Mouse (Mus musculus) macrophage (primary cell): ENCODE measurements around the gene Grm4. TPM values are rescaled to one million over a fixed set of nuclear protein-coding genes. Genes with fewer than 3 reads are reported as not detected.

Experiments
- H3K27ac ChIP-seq: fragments of 350-480 bp; formaldehyde crosslinking; 2 replicates; pipeline ENCODE4 v1.9.0; 2021
- H3K36me3 ChIP-seq: fragments of 350-480 bp; formaldehyde crosslinking; 2 replicates; pipeline ENCODE4 v1.9.0; 2021; ENCODE audit errors: inconsistent target
- H3K4me3 ChIP-seq: fragments of 350-480 bp; formaldehyde crosslinking; 2 replicates; pipeline ENCODE4 v1.9.0; 2021; ENCODE audit errors: inconsistent target
- H3K79me2 ChIP-seq: fragments of 350-480 bp; formaldehyde crosslinking; 2 replicates; pipeline ENCODE4 v1.9.0; 2021; ENCODE audit errors: inconsistent target
- WGBS: methylation state at CpG from one replicate; pipeline ENCODE4 v1.1.7; 2026; ENCODE audit warnings: inconsistent platforms; ENCODE audit not compliant: missing documents; 5-methylcytosine and 5-hydroxymethylcytosine counted together
- polyA plus RNA-seq: library from polyadenylated mRNA; stranded (reverse); fragments of 250-400 nt; gene quantifications from 3 replicates; pipeline ENCODE4 v1.2.4, GENCODE M21; 2018; ENCODE audit warnings: inconsistent platforms

Grm4 gene
- polyA plus RNA-seq, 1 experiment from 2014 or later = not detected

- H3K27ac ChIP-seq = no peak overlapping the region
- no peak overlapping the region for H3K4me3 ChIP-seq
- no peaks in the 10 kb centered on the region for H3K36me3 ChIP-seq
- 26% methylated on average over 17 of the region's 18 CpGs for WGBS
- no peaks in the 10 kb centered on the region for H3K79me2 ChIP-seq
These were observed 19.6 kb downstream of the Grm4 start for GRCm38 (mm10) chr17:27501331-27502251.

GRCm38 (mm10) chr17:27500811-27501210 is 20.4 kb downstream of the Grm4 start:
- no peak overlapping the region for H3K27ac ChIP-seq
- no peak overlapping the region for H3K4me3 ChIP-seq
- WGBS = 54% methylated on average over 4 of the region's 4 CpGs
- no peaks in the 10 kb centered on the region for H3K79me2 ChIP-seq
- no peaks in the 10 kb centered on the region for H3K36me3 ChIP-seq

GRCm38 (mm10) chr17:27499080-27499479 is 22.1 kb downstream of the Grm4 start:
- Histone ChIP-seq H3K4me3 (no peak overlapping the region), H3K79me2 (no peaks in the 10 kb centered on the region), H3K27ac (no peak overlapping the region), H3K36me3 (no peaks in the 10 kb centered on the region)
- WGBS = 74% methylated on average over 13 of the region's 13 CpGs

GRCm38 (mm10) chr17:27497798-27498197 is 23.4 kb downstream of the Grm4 start:
- Histone ChIP-seq H3K36me3 (no peaks in the 10 kb centered on the region), H3K4me3 (no peak overlapping the region), H3K27ac (no peak overlapping the region), H3K79me2 (no peaks in the 10 kb centered on the region)
- 28% methylated on average over 5 of the region's 5 CpGs for WGBS

GRCm38 (mm10) chr17:27495008-27495540 is 26.1 kb downstream of the Grm4 start:
- no peak overlapping the region for H3K27ac ChIP-seq
- no peak overlapping the region for H3K4me3 ChIP-seq
- H3K79me2 ChIP-seq = no peaks in the 10 kb centered on the region
- 88% methylated on average over 7 of the region's 7 CpGs for WGBS
- no peaks in the 10 kb centered on the region for H3K36me3 ChIP-seq

- H3K79me2 ChIP-seq = no peaks in the 10 kb centered on the region
- no peak overlapping the region for H3K4me3 ChIP-seq
- WGBS = 88% methylated on average over 8 of the region's 8 CpGs
- no peak overlapping the region for H3K27ac ChIP-seq
- H3K36me3 ChIP-seq = no peaks in the 10 kb centered on the region
These were observed 27.2 kb downstream of the Grm4 start for GRCm38 (mm10) chr17:27493969-27494368.

- WGBS = 74% methylated on average over 4 of the region's 4 CpGs
- H3K27ac ChIP-seq = no peak overlapping the region
These were observed 27.8 kb downstream of the Grm4 start for GRCm38 (mm10) chr17:27493389-27493788.

GRCm38 (mm10) chr17:27488173-27488823 is 32.9 kb downstream of the Grm4 start:
- 90% methylated on average over 16 of the region's 16 CpGs for WGBS
- Histone ChIP-seq H3K4me3 (no peak overlapping the region), H3K27ac (no peak overlapping the region), H3K36me3 (no peaks in the 10 kb centered on the region), H3K79me2 (no peaks in the 10 kb centered on the region)

More at GRCm38 (mm10) chr17:27493389-27493788, 27.8 kb downstream of the Grm4 start:
- no peaks in the 10 kb centered on the region for H3K79me2 ChIP-seq
- H3K36me3 ChIP-seq = no peaks in the 10 kb centered on the region
- no peak overlapping the region for H3K4me3 ChIP-seq

- WGBS = 86% methylated on average over 8 of the region's 8 CpGs
- Histone ChIP-seq H3K4me3 (no peak overlapping the region), H3K79me2 (no peaks in the 10 kb centered on the region), H3K27ac (no peak overlapping the region), H3K36me3 (no peaks in the 10 kb centered on the region)
These were observed 35.3 kb downstream of the Grm4 start for GRCm38 (mm10) chr17:27485940-27486339.

GRCm38 (mm10) chr17:27483571-27483970 is 37.6 kb downstream of the Grm4 start:
- WGBS = 95% methylated on average over 3 of the region's 3 CpGs
- no peaks in the 10 kb centered on the region for H3K36me3 ChIP-seq
- H3K27ac ChIP-seq = no peak overlapping the region
- no peak overlapping the region for H3K4me3 ChIP-seq
- no peaks in the 10 kb centered on the region for H3K79me2 ChIP-seq

- 42% methylated on average over 29 of the region's 29 CpGs for WGBS
- Histone ChIP-seq H3K4me3 (no peak overlapping the region), H3K79me2 (no peaks in the 10 kb centered on the region), H3K27ac (no peak overlapping the region), H3K36me3 (no peaks in the 10 kb centered on the region)
These were observed 40.8 kb downstream of the Grm4 start for GRCm38 (mm10) chr17:27480143-27481103.

- no peak overlapping the region for H3K4me3 ChIP-seq
These were observed 45.6 kb downstream of the Grm4 start for GRCm38 (mm10) chr17:27475650-27476049.

GRCm38 (mm10) chr17:27466620-27467019 is 54.6 kb downstream of the Grm4 start:
- no peaks in the 10 kb centered on the region for H3K36me3 ChIP-seq
- 16% methylated on average over 6 of the region's 6 CpGs for WGBS
- no peaks in the 10 kb centered on the region for H3K79me2 ChIP-seq
- no peak overlapping the region for H3K4me3 ChIP-seq
- H3K27ac ChIP-seq = no peak overlapping the region

More at GRCm38 (mm10) chr17:27475650-27476049, 45.6 kb downstream of the Grm4 start:
- Histone ChIP-seq H3K79me2 (no peaks in the 10 kb centered on the region), H3K27ac (no peak overlapping the region), H3K36me3 (no peaks in the 10 kb centered on the region)
- WGBS = 93% methylated on average over 11 of the region's 11 CpGs

GRCm38 (mm10) chr17:27465924-27466323 is 55.3 kb downstream of the Grm4 start:
- WGBS = 82% methylated on average over 6 of the region's 8 CpGs
- no peaks in the 10 kb centered on the region for H3K36me3 ChIP-seq
- no peak overlapping the region for H3K4me3 ChIP-seq
- H3K27ac ChIP-seq = no peak overlapping the region
- H3K79me2 ChIP-seq = no peaks in the 10 kb centered on the region
